Mouse (Mus musculus) forebrain, embryonic 16.5 days (tissue): Measurements from ENCODE around the gene Lrfn5. TPM values are rescaled to one million over a fixed set of nuclear protein-coding genes. Genes with fewer than 3 reads are reported as not detected.

Experiments used
- ATAC-seq: fragments of 200-750 bp; cut with Nextera tagmentation; 2 replicates; pipeline ENCODE4 v1.8.0; 2017; ENCODE audit warnings: mild to moderate bottlenecking, moderate library complexity
- H3K27ac ChIP-seq: fragments of 300-500 bp; sonication (generic); 2 replicates; pipeline ENCODE4 v1.5.1; 2014; ENCODE audit warnings: low read length, control low read depth
- H3K27me3 ChIP-seq: fragments of 300-500 bp; sonication (generic); replicated peaks from 2 replicates; pipeline ENCODE4 v1.6.1; 2014; ENCODE audit warnings: low read length; ENCODE audit not compliant: control insufficient read depth, insufficient read depth
- H3K36me3 ChIP-seq: fragments of 300-500 bp; sonication (generic); 2 replicates; pipeline ENCODE4 v1.6.1; 2014; ENCODE audit not compliant: control insufficient read depth, insufficient read depth
- H3K4me1 ChIP-seq: fragments of 300-500 bp; sonication (generic); replicated peaks from 2 replicates; pipeline ENCODE4 v1.6.1; 2014; ENCODE audit warnings: low read length; ENCODE audit not compliant: control insufficient read depth, insufficient read depth
- H3K4me2 ChIP-seq: fragments of 300-500 bp; sonication (generic); 2 replicates; pipeline ENCODE4 v1.6.1; 2014; ENCODE audit warnings: mild to moderate bottlenecking, low read length, control low read depth
- H3K4me3 ChIP-seq: fragments of 300-500 bp; sonication (generic); replicated peaks from 2 replicates; pipeline ENCODE4 v1.5.1; 2014; ENCODE audit warnings: mild to moderate bottlenecking, low read length, control low read depth
- H3K9ac ChIP-seq: fragments of 300-500 bp; sonication (generic); replicated peaks from 2 replicates; pipeline ENCODE4 v1.6.1; 2014; ENCODE audit warnings: low read depth, low read length, control low read depth
- H3K9me3 ChIP-seq: fragments of 300-500 bp; sonication (generic); 2 replicates; pipeline ENCODE4 v1.6.1; 2016; ENCODE audit warnings: low read length; ENCODE audit not compliant: control insufficient read depth
- WGBS: fragments of 180-500 bp; shearing (Covaris S2); extraction: QIAGEN DNeasy Blood & Tissue Kit; methylation state at CpG from one replicate; pipeline ENCODE4 v1.1.7; 2014; 5-methylcytosine and 5-hydroxymethylcytosine counted together
- polyA plus RNA-seq: library from polyadenylated mRNA; unstranded; fragments of >200 nt; fragmentation: Nextera tagmentation; extraction: Ambion mirVana; gene quantifications from 2 replicates; pipeline ENCODE4 v1.2.1, GENCODE M21; 2015

The Lrfn5 gene
- polyA plus RNA-seq, 1 experiment from 2014 or later: 82.2 TPM

GRCm38 (mm10) chr12:61610081-61610480 is 87.1 kb downstream of the Lrfn5 start:
- no peaks in the 10 kb centered on the region for H3K36me3 ChIP-seq

GRCm38 (mm10) chr12:61624532-61624931 is 101.6 kb downstream of the Lrfn5 start:
- Histone ChIP-seq H3K9me3 (no peaks in the 10 kb centered on the region), H3K9ac (no peak overlapping the region)
- ATAC-seq: no peak

More at GRCm38 (mm10) chr12:61610081-61610480, 87.1 kb downstream of the Lrfn5 start:
- H3K9ac ChIP-seq: no peak overlapping the region
- H3K4me3 ChIP-seq: no peak overlapping the region
- H3K4me2 ChIP-seq: no peak overlapping the region
- no peak for ATAC-seq
- H3K9me3 ChIP-seq: no peaks in the 10 kb centered on the region
- no peaks in the 10 kb centered on the region for H3K27me3 ChIP-seq
- H3K27ac ChIP-seq: no peak overlapping the region
- H3K4me1 ChIP-seq: no peaks in the 10 kb centered on the region
- 75% methylated on average over 1 of the region's 1 CpGs for WGBS

GRCm38 (mm10) chr12:61654380-61654779 is 131.4 kb downstream of the Lrfn5 start:
- Histone ChIP-seq H3K4me2 (no peak overlapping the region), H3K27ac (no peak overlapping the region), H3K4me1 (no peaks in the 10 kb centered on the region), H3K4me3 (no peak overlapping the region), H3K36me3 (no peaks in the 10 kb centered on the region), H3K9me3 (no peaks in the 10 kb centered on the region), H3K27me3 (no peaks in the 10 kb centered on the region), H3K9ac (no peak overlapping the region)
- no peak for ATAC-seq
- 88% methylated on average over 5 of the region's 5 CpGs for WGBS

More at GRCm38 (mm10) chr12:61624532-61624931, 101.6 kb downstream of the Lrfn5 start:
- Histone ChIP-seq H3K27me3 (no peaks in the 10 kb centered on the region), H3K4me2 (no peak overlapping the region), H3K4me1 (no peaks in the 10 kb centered on the region), H3K4me3 (no peak overlapping the region), H3K27ac (no peak overlapping the region), H3K36me3 (no peaks in the 10 kb centered on the region)

- Histone ChIP-seq H3K4me2 (no peak overlapping the region), H3K36me3 (no peaks in the 10 kb centered on the region), H3K9me3 (no peaks in the 10 kb centered on the region), H3K27me3 (no peaks in the 10 kb centered on the region), H3K27ac (no peak overlapping the region), H3K4me3 (no peak overlapping the region), H3K9ac (no peak overlapping the region), H3K4me1 (no peaks in the 10 kb centered on the region)
- no peak for ATAC-seq
Measured at GRCm38 (mm10) chr12:61723158-61723557, 200.2 kb downstream of the Lrfn5 start.

GRCm38 (mm10) chr12:61807073-61807605 is 284.2 kb downstream of the Lrfn5 start:
- no peak overlapping the region for H3K27ac ChIP-seq
- no peak overlapping the region for H3K9ac ChIP-seq
- 52% methylated on average over 4 of the region's 4 CpGs for WGBS
- H3K4me3 ChIP-seq: no peak overlapping the region
- no peak overlapping the region for H3K4me2 ChIP-seq
- no peaks in the 10 kb centered on the region for H3K4me1 ChIP-seq
- no peaks in the 10 kb centered on the region for H3K27me3 ChIP-seq
- no peaks in the 10 kb centered on the region for H3K36me3 ChIP-seq
- peak; percentile 69 for ATAC-seq
- no peaks in the 10 kb centered on the region for H3K9me3 ChIP-seq

GRCm38 (mm10) chr12:61823601-61824000 is 300.7 kb downstream of the Lrfn5 start:
- Histone ChIP-seq H3K27ac (no peak overlapping the region), H3K4me2 (no peak overlapping the region), H3K4me3 (no peak overlapping the region), H3K27me3 (no peaks in the 10 kb centered on the region), H3K9me3 (no peaks in the 10 kb centered on the region), H3K36me3 (no peaks in the 10 kb centered on the region), H3K4me1 (no peaks in the 10 kb centered on the region), H3K9ac (no peak overlapping the region)
- 89% methylated on average over 5 of the region's 5 CpGs for WGBS
- ATAC-seq: no peak

- Histone ChIP-seq H3K4me2 (no peak overlapping the region), H3K4me3 (no peak overlapping the region), H3K9ac (no peak overlapping the region), H3K27me3 (no peaks in the 10 kb centered on the region), H3K36me3 (no peaks in the 10 kb centered on the region), H3K9me3 (no peaks in the 10 kb centered on the region), H3K27ac (no peak overlapping the region), H3K4me1 (no peaks in the 10 kb centered on the region)
- WGBS: 14% methylated on average over 1 of the region's 1 CpGs
- ATAC-seq: no peak
Measured at GRCm38 (mm10) chr12:61826311-61826710, 303.4 kb downstream of the Lrfn5 start.

- Histone ChIP-seq H3K4me3 (no peak overlapping the region), H3K4me2 (no peak overlapping the region), H3K36me3 (no peaks in the 10 kb centered on the region), H3K4me1 (0 out of 2 replicates have a peak, but pooled peaks cover 3% of the 10 kb centered on the region), H3K9me3 (no peaks in the 10 kb centered on the region), H3K9ac (no peak overlapping the region), H3K27ac (peak overlapping the region; percentile 31; the same call in 1 of the 2 replicates), H3K27me3 (no peaks in the 10 kb centered on the region)
- ATAC-seq: peak; percentile 84
- WGBS: 65% methylated on average over 9 of the region's 9 CpGs
Measured at GRCm38 (mm10) chr12:61842599-61843291, 319.8 kb downstream of the Lrfn5 start.

- Histone ChIP-seq H3K9me3 (no peaks in the 10 kb centered on the region), H3K9ac (no peak overlapping the region), H3K27ac (no peak overlapping the region), H3K4me3 (no peak overlapping the region), H3K4me2 (no peak overlapping the region), H3K4me1 (no peaks in the 10 kb centered on the region), H3K27me3 (no peaks in the 10 kb centered on the region), H3K36me3 (no peaks in the 10 kb centered on the region)
- no peak for ATAC-seq
- WGBS: 39% methylated on average over 1 of the region's 1 CpGs
Measured at GRCm38 (mm10) chr12:61854183-61854582, 331.2 kb downstream of the Lrfn5 start.
